Mouse (Mus musculus): ENCODE measurements around the gene Shisal1. TPM values are rescaled to one million over a fixed set of nuclear protein-coding genes. Genes with fewer than 3 reads are reported as not detected.

The Shisal1 gene
- polyA plus RNA-seq, 1 experiment from 2014 or later, result 18.0 TPM

DNA sequence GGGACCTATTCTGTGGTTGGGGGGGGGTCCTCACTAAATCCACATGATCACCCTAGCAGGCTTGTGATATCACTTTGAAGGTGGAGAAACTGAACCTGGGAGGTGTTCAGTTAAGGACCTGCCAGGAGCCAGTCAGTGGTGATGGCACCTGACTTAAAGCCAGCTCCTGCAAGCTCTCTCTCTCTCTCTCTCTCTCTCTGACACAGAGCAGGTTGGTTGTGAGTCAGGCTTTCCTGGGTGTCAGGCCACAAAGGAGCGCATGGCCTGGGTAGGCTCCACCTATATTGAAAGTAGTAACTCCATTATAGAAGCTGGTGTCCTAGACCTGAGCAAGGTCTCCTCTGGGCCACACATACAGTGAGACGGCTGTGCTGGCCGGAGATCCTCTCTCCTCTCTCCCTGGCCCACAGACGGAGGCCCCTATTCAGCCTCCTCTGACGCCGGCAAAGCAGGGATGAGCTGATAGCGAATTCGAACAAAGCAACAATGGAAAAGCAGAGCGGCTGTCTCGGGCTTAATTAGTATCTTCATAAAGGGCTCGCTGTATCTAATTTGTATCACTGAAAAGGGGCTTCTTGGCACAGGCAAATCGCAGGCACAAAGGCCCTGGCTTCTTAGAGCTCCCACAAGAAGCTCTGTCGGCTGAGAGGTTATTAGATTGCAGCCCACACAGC lies 29.2 kb downstream of the Shisal1 start:
- ATAC-seq (ENCODE audit: low FRiP score, low TSS enrichment) (peak; percentile 54), DNase-seq (peak; percentile 82)
- Histone ChIP-seq H3K4me2 (ENCODE audit: low read length) (peak overlapping the region; percentile 8; the same call in 1 of the 2 replicates), H3K27ac (replicated peaks; ENCODE audit: low read depth, low read length) (peak overlapping the region; percentile 89), H3K27me3 (ENCODE audit: control insufficient read depth, insufficient read depth, low read length) (no peaks in the 10 kb centered on the region), H3K4me1 (ENCODE audit: control insufficient read depth, insufficient read depth, low read length) (peaks cover 54% of the 10 kb centered on the region), H3K9me3 (ENCODE audit: control insufficient read depth, low read length) (no peaks in the 10 kb centered on the region), H3K4me3 (replicated peaks; ENCODE audit: low read depth, low read length) (no peak overlapping the region), H3K36me3 (ENCODE audit: control insufficient read depth, insufficient read depth, low read length) (no peaks in the 10 kb centered on the region), H3K9ac (replicated peaks; ENCODE audit: low read length) (no peak overlapping the region; the same call in 1 of the 2 replicates)
- WGBS, result 3% methylated on average over 13 of the region's 13 CpGs

DNA sequence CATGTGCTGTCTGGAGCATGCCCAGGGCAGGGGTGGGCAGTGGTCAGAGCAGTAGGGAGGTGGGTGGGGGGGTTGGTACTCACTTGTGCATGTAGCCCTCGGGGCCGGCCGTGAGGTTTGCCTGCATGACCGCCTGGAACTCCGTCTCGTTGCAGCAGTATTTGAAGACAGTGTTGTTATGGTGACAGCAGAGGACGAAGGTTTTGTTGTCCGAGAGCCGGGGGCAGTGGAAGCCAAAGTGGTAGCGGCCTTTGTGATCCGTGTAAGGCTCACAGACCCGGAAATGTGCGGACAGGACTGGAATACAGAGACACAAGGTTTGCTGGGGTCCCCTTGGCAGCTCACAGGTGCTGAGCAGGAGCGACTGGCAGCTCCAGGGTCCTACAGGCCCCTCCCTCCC lies 29.9 kb downstream of the Shisal1 start:
- H3K4me3 ChIP-seq (replicated peaks; ENCODE audit: low read depth, low read length), result no peak overlapping the region
- DNase-seq, result peak; percentile 45

DNA sequence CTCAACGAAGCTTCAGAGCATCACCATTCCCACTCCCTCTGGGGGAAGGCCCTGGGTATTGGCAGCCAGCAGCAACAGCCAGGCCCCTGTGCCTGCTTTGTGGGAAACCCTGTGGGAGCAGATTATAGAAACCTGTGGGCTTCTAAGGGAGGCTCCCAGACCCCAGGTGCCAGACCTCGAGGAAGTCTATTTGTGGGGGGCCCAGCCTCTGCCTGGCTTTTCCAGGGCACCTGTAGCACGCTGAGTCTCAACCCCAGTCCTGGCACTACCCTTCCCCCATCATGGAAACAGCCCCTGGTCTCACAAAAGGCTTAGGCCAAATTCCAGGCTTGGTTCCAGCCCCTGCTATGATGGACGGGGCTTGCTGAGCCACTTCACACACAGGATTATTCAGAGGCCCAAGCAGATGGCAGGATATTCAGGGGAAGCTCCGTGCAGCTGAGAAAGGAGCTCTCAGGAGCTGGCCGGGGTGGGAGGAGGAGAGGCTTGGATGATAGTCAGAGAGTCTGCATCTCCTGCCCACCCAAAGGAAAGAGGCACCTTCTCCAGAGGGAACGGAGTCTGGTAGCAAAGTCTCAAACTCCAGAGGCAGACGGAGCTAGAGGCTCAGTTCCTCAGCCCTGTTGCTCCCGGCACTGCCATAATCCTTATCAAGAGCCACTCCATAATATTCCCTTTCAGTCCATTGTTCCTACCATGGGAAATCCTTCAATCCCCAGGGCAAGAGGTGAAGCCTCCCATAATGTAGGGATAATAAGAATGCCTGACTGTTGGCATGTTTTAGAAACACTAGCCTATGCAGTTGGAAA lies 32.7 kb downstream of the Shisal1 start:
- no peaks in the 10 kb centered on the region for H3K9me3 ChIP-seq (ENCODE audit: control insufficient read depth, low read length)
- WGBS, result 9% methylated on average over 9 of the region's 9 CpGs
- H3K27me3 ChIP-seq (ENCODE audit: control insufficient read depth, insufficient read depth, low read length), result no peaks in the 10 kb centered on the region
- no peak overlapping the region for H3K4me3 ChIP-seq (replicated peaks; ENCODE audit: low read depth, low read length)
- DNase-seq (peak; percentile 81), ATAC-seq (ENCODE audit: low FRiP score, low TSS enrichment) (peak; percentile 59)
- no peak overlapping the region for H3K4me2 ChIP-seq (ENCODE audit: low read length)
- H3K27ac ChIP-seq (replicated peaks; ENCODE audit: low read depth, low read length), result peak overlapping the region; percentile 77
- no peaks in the 10 kb centered on the region for H3K36me3 ChIP-seq (ENCODE audit: control insufficient read depth, insufficient read depth, low read length)
- H3K4me1 ChIP-seq (ENCODE audit: control insufficient read depth, insufficient read depth, low read length), result peaks cover 52% of the 10 kb centered on the region
- no peak overlapping the region for H3K9ac ChIP-seq (replicated peaks; ENCODE audit: low read length)

More for the DNA sequence above, 29.9 kb downstream of the Shisal1 start:
- Histone ChIP-seq H3K27ac (replicated peaks; ENCODE audit: low read depth, low read length) (peak overlapping the region; percentile 89), H3K9me3 (ENCODE audit: control insufficient read depth, low read length) (no peaks in the 10 kb centered on the region), H3K9ac (replicated peaks; ENCODE audit: low read length) (no peak overlapping the region; the same call in 1 of the 2 replicates), H3K4me1 (ENCODE audit: control insufficient read depth, insufficient read depth, low read length) (peaks cover 50% of the 10 kb centered on the region), H3K27me3 (ENCODE audit: control insufficient read depth, insufficient read depth, low read length) (no peaks in the 10 kb centered on the region), H3K36me3 (ENCODE audit: control insufficient read depth, insufficient read depth, low read length) (no peaks in the 10 kb centered on the region), H3K4me2 (ENCODE audit: low read length) (0 out of 2 replicates have a peak overlapping the region, but pooled peaks have one; percentile 8)
- WGBS, result 13% methylated on average over 14 of the region's 14 CpGs
- no peak for ATAC-seq (ENCODE audit: low FRiP score, low TSS enrichment)

DNA sequence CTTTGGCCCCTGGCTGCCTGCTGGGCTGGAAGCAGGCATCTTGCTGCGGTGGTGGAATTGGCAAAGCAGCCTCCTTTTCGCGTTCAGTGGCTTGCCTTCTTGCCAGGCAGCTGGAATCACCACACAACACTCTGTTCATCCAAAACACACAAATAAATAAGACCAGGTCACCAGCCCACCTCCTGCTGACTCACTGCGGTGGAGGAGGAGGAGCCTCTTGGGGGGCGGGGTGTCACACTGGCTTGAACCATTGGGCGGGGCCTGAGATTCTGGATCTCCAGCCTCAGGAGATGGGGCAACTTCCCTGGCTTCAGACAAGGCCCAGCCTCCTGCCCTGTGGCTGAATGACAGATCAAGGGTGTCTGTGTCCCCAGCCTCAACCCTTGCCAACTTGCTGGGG lies 34.5 kb downstream of the Shisal1 start:
- ATAC-seq (ENCODE audit: low FRiP score, low TSS enrichment) (no peak), DNase-seq (peak; percentile 59)
- no peak overlapping the region for H3K9ac ChIP-seq (replicated peaks; ENCODE audit: low read length)
- H3K4me3 ChIP-seq (replicated peaks; ENCODE audit: low read depth, low read length), result no peak overlapping the region
- H3K36me3 ChIP-seq (ENCODE audit: control insufficient read depth, insufficient read depth, low read length), result no peaks in the 10 kb centered on the region
- no peak overlapping the region for H3K27ac ChIP-seq (replicated peaks; ENCODE audit: low read depth, low read length)
- H3K9me3 ChIP-seq (ENCODE audit: control insufficient read depth, low read length), result no peaks in the 10 kb centered on the region
- peaks cover 41% of the 10 kb centered on the region for H3K4me1 ChIP-seq (ENCODE audit: control insufficient read depth, insufficient read depth, low read length)
- WGBS, result 24% methylated on average over 6 of the region's 6 CpGs
- H3K27me3 ChIP-seq (ENCODE audit: control insufficient read depth, insufficient read depth, low read length), result no peaks in the 10 kb centered on the region
- no peak overlapping the region for H3K4me2 ChIP-seq (ENCODE audit: low read length)

DNA sequence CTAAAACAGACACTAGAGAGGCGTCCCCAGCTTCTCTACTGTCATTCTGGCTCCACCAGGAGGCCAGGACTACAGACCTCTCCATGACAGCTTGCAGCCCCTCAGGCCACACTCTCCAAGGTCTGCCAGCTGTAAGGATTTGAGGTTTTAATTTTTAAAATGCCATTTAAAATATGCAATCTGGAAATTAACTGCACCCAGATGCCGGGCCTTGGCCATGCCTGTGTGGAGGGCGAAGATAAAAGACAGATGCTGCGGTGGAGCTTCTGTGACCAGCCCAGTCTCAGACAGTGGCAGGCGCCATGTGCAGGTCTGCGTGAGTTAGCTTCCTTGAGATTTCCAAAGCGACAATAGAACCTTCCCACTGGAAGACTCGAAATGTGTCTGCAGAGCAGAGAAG lies 36.8 kb downstream of the Shisal1 start:
- no peak overlapping the region for H3K9ac ChIP-seq (replicated peaks; ENCODE audit: low read length)
- H3K4me2 ChIP-seq (ENCODE audit: low read length), result no peak overlapping the region
- ATAC-seq (ENCODE audit: low FRiP score, low TSS enrichment) (no peak), DNase-seq (peak; percentile 38)
- WGBS, result 55% methylated on average over 8 of the region's 8 CpGs
- no peak overlapping the region for H3K4me3 ChIP-seq (replicated peaks; ENCODE audit: low read depth, low read length)
- H3K36me3 ChIP-seq (ENCODE audit: control insufficient read depth, insufficient read depth, low read length), result 0 out of 2 replicates have a peak, but pooled peaks cover 3% of the 10 kb centered on the region
- peaks cover 33% of the 10 kb centered on the region for H3K4me1 ChIP-seq (ENCODE audit: control insufficient read depth, insufficient read depth, low read length)
- no peaks in the 10 kb centered on the region for H3K9me3 ChIP-seq (ENCODE audit: control insufficient read depth, low read length)
- H3K27ac ChIP-seq (replicated peaks; ENCODE audit: low read depth, low read length), result peak overlapping the region; percentile 56
- no peaks in the 10 kb centered on the region for H3K27me3 ChIP-seq (ENCODE audit: control insufficient read depth, insufficient read depth, low read length)

DNA sequence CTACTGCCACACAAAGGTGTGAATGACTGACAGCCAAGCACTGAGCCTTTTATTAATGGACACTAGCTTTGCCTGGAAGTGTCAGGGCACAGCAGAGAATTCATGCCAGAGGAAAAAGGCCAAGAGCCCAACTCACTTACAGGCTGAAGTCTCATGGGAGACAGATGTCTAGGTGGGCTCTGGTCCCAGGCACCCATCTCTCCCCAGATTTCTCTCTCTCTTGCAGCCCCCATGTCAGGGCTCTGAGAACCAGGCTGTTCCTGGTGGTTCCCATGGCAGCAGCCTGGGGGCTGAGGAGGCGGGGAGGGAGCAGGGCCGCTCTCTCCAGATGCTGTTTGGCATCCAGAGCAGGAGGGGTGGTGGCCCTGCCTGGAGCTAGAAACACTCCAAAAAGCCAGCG lies 38.3 kb downstream of the Shisal1 start:
- no peak overlapping the region for H3K4me3 ChIP-seq (replicated peaks; ENCODE audit: low read depth, low read length)
- no peak overlapping the region for H3K4me2 ChIP-seq (ENCODE audit: low read length)
- 34% methylated on average over 3 of the region's 3 CpGs for WGBS
- H3K27ac ChIP-seq (replicated peaks; ENCODE audit: low read depth, low read length), result peak overlapping the region; percentile 38; the same call in 1 of the 2 replicates
- ATAC-seq (ENCODE audit: low FRiP score, low TSS enrichment), result no peak
- no peak overlapping the region for H3K9ac ChIP-seq (replicated peaks; ENCODE audit: low read length)
- DNase-seq, result peak; percentile 36
- no peaks in the 10 kb centered on the region for H3K9me3 ChIP-seq (ENCODE audit: control insufficient read depth, low read length)
- H3K36me3 ChIP-seq (ENCODE audit: control insufficient read depth, insufficient read depth, low read length), result 0 out of 2 replicates have a peak, but pooled peaks cover 3% of the 10 kb centered on the region
- H3K4me1 ChIP-seq (ENCODE audit: control insufficient read depth, insufficient read depth, low read length), result peaks cover 27% of the 10 kb centered on the region
- no peaks in the 10 kb centered on the region for H3K27me3 ChIP-seq (ENCODE audit: control insufficient read depth, insufficient read depth, low read length)

DNA sequence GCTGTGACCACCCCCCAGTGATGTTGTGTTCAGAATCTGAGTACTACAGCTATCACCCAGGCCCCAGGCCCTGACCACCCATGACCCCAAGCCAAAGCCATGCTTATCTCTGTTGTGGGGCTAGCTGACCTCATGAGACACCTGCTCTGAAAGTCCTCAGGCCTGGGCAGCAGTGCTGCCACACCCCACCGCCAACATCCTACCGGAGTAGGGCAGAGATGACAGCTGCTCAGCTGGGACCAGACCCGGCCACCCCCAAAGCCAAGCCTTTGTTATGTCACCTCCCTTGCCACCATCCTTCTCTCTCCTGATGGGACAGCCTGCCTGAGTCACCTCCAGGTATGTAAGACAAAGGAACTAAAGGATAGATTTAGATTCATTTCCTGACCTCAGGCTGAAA lies 41.1 kb downstream of the Shisal1 start:
- H3K36me3 ChIP-seq (ENCODE audit: control insufficient read depth, insufficient read depth, low read length), result 0 out of 2 replicates have a peak, but pooled peaks cover 3% of the 10 kb centered on the region
- H3K9ac ChIP-seq (replicated peaks; ENCODE audit: low read length), result no peak overlapping the region
- no peak overlapping the region for H3K4me2 ChIP-seq (ENCODE audit: low read length)
- ATAC-seq (ENCODE audit: low FRiP score, low TSS enrichment) (no peak), DNase-seq (no peak)
- H3K9me3 ChIP-seq (ENCODE audit: control insufficient read depth, low read length), result no peaks in the 10 kb centered on the region
- H3K4me1 ChIP-seq (ENCODE audit: control insufficient read depth, insufficient read depth, low read length), result peaks cover 17% of the 10 kb centered on the region
- H3K27ac ChIP-seq (replicated peaks; ENCODE audit: low read depth, low read length), result no peak overlapping the region
- WGBS, result 81% methylated on average over 3 of the region's 3 CpGs
- no peak overlapping the region for H3K4me3 ChIP-seq (replicated peaks; ENCODE audit: low read depth, low read length)
- no peaks in the 10 kb centered on the region for H3K27me3 ChIP-seq (ENCODE audit: control insufficient read depth, insufficient read depth, low read length)

DNA sequence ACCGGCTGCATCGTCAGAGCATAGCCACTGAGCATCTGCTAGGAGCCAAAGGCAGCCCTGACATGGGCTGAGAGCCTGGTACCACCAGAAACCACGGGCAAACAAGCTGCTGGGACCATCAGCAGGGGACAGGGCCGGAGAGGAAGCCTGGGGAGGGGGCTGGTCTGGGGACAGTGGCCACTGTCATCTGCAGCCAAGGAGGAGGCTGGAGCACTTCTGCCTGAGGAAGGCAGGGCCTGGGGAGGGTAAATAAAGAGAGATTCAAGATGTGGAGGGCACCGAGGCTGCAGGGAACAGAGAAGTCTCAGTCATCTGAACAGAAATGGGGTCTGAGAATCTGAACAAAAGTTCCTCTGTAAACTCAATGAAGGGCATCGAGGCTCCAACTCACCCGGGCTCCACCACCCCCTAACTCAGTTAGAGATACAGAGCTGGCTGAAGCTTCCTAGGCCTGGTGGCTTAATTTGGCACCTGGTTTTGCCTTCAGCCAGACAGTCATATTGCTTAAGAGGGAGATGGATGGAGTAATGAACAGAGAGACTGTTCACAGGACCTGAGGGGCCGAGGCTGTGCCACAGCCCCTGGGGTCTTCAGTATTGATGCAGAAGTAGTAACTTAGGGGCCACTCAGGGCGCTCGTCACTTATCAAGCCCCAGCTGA lies 43.3 kb downstream of the Shisal1 start:
- ATAC-seq (ENCODE audit: low FRiP score, low TSS enrichment) (no peak), DNase-seq (no peak)
- no peak overlapping the region for H3K27ac ChIP-seq (replicated peaks; ENCODE audit: low read depth, low read length)
- no peaks in the 10 kb centered on the region for H3K27me3 ChIP-seq (ENCODE audit: control insufficient read depth, insufficient read depth, low read length)
- WGBS, result 81% methylated on average over 10 of the region's 10 CpGs
- no peak overlapping the region for H3K4me2 ChIP-seq (ENCODE audit: low read length)
- H3K9me3 ChIP-seq (ENCODE audit: control insufficient read depth, low read length), result no peaks in the 10 kb centered on the region
- 0 out of 2 replicates have a peak, but pooled peaks cover 3% of the 10 kb centered on the region for H3K36me3 ChIP-seq (ENCODE audit: control insufficient read depth, insufficient read depth, low read length)
- H3K4me1 ChIP-seq (ENCODE audit: control insufficient read depth, insufficient read depth, low read length), result peaks cover 5% of the 10 kb centered on the region; the same call in 1 of the 2 replicates
- no peak overlapping the region for H3K9ac ChIP-seq (replicated peaks; ENCODE audit: low read length)
- no peak overlapping the region for H3K4me3 ChIP-seq (replicated peaks; ENCODE audit: low read depth, low read length)
